Mouse (Mus musculus) fibroblast of lung, adult 2 months (primary cell): ENCODE measurements around the gene Pex11g.
A peak's percentile ranks its signal among the peaks of the same experiment; 100 is the strongest.

ENCODE experiments used
- DNase-seq: peaks from one replicate; pipeline ENCODE4 v3.0.0-alpha.2; 2011; ENCODE audit warnings: low read depth

Gene Pex11g

GRCm38 (mm10) chr8:3415259-3415658, 52.2 kb downstream of the Pex11g start:
- DNase-seq = no peak

- DNase-seq = no peak
Observed at GRCm38 (mm10) chr8:3414639-3415190, 52.8 kb downstream of the Pex11g start.

GRCm38 (mm10) chr8:3412816-3413215, 54.7 kb downstream of the Pex11g start:
- DNase-seq = no peak

- DNase-seq = peak; percentile 87
Observed at GRCm38 (mm10) chr8:3411901-3412301, 55.6 kb downstream of the Pex11g start.

- DNase-seq = no peak
Observed at GRCm38 (mm10) chr8:3411085-3411484, 56.4 kb downstream of the Pex11g start.

- DNase-seq = no peak
Observed at GRCm38 (mm10) chr8:3407417-3407816, 60.1 kb downstream of the Pex11g start.
